Mouse (Mus musculus): ENCODE results near the gene Numb.

GRCm38 (mm10) chr12:83949776-83950492, 28.2 kb upstream of the Numb start:
- TF ChIP-seq CTCF (IDR thresholded peaks at IDR 0.05; ENCODE audit: insufficient read depth, low read depth, low read length) = no peak
- TF ChIP-seq POLR2A (IDR thresholded peaks at IDR 0.05; ENCODE audit: insufficient read depth, low read depth, low read length) = no peak
